Mouse (Mus musculus) splenic B cell, adult 2 months (primary cell): ENCODE measurements around the gene Opa3.
A peak's percentile ranks its signal among the peaks of the same experiment; 100 is the strongest.

Experiments
- DNase-seq: peaks from one replicate; pipeline ENCODE4 v3.0.0-alpha.2; 2011; ENCODE audit warnings: low read depth, low spot score
- H3K27me3 ChIP-seq: 2 replicates; pipeline ENCODE4 v1.6.1; 2012; ENCODE audit warnings: mild to moderate bottlenecking, low read length, moderate library complexity, mixed read lengths; ENCODE audit not compliant: control insufficient read depth, poor library complexity, insufficient read depth, severe bottlenecking
- H3K36me3 ChIP-seq: 2 replicates; pipeline ENCODE4 v1.6.1; 2012; ENCODE audit warnings: mild to moderate bottlenecking, low read length, moderate library complexity, mixed read lengths; ENCODE audit not compliant: control insufficient read depth, poor library complexity, insufficient read depth, severe bottlenecking

Gene Opa3

DNA sequence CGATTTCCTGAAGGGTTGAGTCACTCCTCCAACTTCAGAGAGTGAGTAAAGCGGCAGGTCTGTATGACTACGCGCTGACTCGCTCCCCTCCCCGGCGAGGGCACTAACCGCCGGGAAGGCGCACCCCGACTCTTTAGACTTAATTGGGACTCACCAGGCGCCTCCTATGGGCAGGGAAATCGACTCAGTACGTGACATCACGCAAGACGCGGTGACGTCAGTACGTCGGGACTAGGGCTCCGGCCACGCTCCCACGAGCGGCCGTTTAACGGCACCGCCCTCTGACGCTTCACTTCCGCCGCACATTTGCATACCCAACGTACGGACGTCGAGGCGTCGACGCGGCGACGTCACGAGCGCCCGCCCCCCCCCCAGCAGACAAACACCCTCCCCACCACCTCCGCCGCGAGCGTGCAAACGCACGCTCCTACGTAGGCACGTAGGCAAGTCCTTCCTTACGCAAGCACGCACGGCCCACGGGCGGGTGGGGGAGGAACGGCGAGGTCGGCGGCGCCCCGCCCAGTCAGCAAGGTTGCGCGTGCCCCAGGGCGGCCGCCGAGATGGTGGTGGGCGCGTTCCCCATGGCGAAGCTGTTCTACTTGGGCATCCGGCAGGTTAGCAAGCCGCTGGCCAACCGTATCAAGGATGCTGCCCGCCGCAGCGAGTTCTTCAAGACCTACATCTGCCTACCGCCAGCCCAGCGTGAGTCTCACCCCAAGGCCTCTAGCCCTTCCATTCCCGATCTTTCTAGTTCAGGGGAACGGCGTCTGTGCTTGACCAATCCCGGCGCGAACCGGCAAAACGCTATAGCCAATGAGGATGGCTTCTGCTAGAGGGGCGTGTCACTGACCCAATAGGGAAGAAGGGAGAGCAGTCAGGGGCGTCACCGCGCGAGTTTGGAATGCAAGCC lies at the start of gene Opa3:
Gene Opa3, plus strand, starts transcription at position 452 of the 910 bp plus-strand sequence.
- Histone ChIP-seq H3K27me3 (no peaks in the 10 kb centered on the region), H3K36me3 (no peaks in the 10 kb centered on the region; the same call in 1 of the 2 replicates)
- peak; percentile 100 for DNase-seq

DNA sequence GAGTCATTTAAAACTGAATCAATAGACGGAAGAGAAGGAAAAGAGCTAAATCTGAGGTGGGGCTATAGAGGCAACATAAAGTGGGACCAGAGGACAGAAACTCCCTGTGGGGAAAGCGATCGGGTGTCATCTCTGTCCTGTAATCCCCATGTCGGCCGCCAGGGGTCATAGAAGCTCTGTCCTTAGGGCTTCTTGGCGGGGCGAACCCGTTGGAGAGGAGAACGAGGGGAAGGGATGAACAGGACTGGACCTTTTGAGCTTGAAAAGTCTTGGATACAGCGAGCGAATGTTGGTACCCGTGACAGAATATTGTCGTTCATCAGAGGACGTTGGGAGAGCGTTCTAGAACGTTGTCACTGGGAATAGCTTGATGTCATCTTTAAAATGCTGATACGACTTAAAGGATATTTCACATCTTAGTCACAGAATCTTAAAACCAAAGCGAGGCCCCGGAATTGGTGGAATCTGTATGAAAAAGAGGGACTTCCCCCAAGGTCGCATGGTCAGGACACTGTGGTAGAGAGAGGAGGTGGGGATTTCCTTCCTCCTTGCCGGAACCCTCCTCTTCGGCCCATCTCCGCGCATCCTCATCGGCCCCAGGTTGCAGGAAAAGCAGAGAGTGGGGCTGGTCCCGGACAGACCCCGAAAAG lies 49.6 kb upstream of the Opa3 start:
- H3K36me3 ChIP-seq = no peaks in the 10 kb centered on the region
- H3K27me3 ChIP-seq = no peaks in the 10 kb centered on the region
- peak; percentile 85 for DNase-seq

DNA sequence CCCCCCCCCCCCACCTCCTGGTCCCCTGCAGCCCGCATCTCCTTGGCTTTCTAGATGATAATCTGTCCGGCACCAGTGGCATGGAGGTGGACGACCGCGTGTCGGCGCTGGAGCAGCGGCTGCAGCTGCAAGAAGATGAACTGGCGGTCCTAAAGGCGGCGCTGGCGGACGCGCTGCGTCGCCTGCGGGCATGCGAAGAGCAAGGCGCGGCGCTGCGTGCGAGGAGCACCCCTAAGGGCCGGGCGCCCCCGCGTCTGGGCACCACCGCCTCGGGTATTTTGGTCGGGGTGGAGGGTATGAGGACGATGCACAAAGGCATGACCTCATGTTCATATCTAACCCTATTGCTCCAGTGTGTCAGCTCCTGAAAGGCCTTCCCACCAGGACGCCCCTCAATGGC lies 49.0 kb upstream of the Opa3 start:
- DNase-seq = peak; percentile 85
- H3K36me3 ChIP-seq = no peaks in the 10 kb centered on the region
- no peaks in the 10 kb centered on the region for H3K27me3 ChIP-seq

DNA sequence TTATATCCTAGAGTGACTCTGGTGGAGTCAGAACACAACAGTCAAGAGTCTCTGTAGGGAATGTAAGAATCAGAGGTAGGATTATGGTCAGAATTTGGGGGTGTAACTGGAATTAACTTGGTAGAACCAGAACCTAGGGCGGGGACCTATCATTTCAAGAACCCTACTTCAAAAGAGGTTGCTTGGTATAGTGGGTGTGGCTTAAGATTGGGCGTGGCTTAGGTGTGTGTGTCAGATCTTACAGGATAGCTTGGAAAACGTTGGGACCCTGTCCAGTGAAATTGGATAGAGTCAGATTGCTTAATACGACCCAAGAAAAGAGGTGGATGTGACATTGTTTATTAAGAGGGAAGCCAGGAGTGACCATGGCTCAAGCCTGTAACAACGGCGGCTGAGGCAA lies 48.2 kb upstream of the Opa3 start:
- H3K36me3 ChIP-seq = no peaks in the 10 kb centered on the region
- DNase-seq = peak; percentile 36
- no peaks in the 10 kb centered on the region for H3K27me3 ChIP-seq

DNA sequence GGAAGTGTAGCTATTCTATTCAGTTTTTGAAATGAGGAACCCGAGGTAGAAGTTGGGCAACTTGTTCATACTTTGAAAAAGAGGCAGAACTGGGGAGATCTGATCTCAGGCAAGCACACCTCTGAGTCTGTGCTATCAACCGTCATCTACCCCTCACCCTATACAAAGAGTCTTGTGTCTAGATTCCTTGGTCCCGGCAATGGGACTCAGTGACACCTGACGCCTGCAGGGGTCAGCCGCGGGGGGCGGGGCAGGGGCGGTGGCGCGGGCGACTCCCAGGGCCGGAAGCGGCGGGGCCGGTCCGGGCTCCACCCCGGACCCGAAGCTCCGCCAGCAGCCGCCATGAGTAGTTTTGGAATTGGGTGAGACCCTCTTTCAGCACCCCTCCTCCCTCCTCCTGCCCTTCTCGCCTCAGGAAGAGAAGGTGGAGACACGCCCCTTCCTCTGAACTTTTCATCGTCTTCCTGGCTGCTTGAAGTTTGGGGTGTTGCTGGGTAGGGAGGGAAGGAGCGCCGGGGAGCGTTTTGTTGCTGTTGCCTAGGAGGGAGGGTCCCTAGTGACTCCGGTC lies 47.2 kb upstream of the Opa3 start:
- no peaks in the 10 kb centered on the region for H3K27me3 ChIP-seq
- DNase-seq = peak; percentile 54
- H3K36me3 ChIP-seq = no peaks in the 10 kb centered on the region

DNA sequence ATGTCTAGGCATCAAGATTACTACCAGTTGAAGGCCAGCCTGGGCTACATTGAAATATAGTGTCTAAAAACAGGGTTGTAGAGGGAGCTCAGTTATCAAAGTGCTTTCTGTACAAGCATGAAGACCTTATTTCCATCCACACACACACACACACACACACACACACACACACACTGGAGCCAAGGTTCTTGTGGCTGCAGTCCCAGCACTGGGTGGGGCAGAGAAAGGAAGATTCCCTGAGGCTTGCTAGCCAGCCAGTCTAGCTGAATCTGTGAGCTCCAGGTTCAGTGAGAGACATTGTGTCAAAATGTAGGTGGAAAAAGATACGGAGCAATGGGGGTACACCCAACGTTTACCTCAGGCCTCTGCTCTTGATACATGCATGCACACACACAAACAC lies 43.9 kb upstream of the Opa3 start:
- DNase-seq = no peak
- Histone ChIP-seq H3K36me3 (no peaks in the 10 kb centered on the region), H3K27me3 (no peaks in the 10 kb centered on the region)

DNA sequence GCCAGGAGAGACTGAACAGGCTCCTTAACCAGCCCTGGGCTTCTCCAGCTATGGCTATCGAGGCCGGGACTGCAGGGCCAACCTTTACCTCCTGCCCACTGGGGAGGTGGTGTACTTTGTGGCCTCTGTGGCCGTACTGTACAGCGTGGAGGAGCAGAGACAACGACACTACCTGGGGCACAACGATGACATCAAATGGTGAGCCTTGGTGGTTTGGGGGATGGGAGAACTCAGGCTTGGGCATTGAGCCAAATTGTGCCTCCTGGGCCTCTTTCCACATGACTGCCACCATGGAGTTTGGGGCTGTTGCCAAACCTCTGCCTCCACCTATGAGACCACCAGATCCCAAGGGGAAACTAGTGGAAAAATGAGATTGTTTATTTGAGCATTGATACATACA lies 43.4 kb upstream of the Opa3 start:
- DNase-seq = no peak
- Histone ChIP-seq H3K27me3 (no peaks in the 10 kb centered on the region), H3K36me3 (no peaks in the 10 kb centered on the region)

DNA sequence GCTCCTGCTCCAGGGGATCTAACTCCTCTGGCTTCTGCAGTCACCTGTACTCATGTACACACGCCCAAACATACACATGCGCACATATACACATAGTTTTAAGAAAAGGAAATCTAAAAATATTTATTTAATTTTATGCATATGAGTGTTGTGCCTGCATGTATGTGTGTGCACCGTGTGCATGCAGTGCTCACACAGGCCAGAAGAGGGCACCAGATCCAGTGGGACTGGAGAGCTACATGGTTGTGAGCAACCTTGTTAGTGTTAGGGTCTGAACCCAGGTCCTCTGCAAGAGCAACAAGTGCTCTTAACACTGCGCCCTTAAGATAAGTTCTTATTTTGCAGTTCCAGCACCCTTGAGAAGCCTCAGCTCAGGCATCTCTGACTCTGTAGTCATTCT lies 33.5 kb upstream of the Opa3 start:
- Histone ChIP-seq H3K27me3 (no peaks in the 10 kb centered on the region), H3K36me3 (no peaks in the 10 kb centered on the region; the same call in 1 of the 2 replicates)
- DNase-seq = peak; percentile 36

DNA sequence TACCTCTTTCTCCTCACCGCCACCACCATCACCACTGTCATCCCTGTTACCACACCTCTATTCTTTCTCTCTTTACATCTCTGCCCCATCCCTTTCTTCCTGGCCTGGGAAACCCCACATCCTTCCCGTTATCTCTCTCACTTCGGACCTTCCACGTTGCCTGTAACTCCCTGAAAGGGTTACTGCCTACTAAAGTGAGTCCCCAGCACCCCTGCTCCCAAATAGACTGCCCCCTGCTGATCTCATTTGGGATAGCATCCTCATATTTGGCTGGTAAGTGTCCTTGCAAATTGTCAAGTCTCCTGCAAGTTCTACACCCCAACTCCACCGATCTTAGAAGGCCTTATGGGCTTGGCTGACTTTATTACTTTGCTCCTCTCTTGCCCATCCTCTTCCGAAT lies 31.5 kb upstream of the Opa3 start:
- no peaks in the 10 kb centered on the region for H3K27me3 ChIP-seq
- no peaks in the 10 kb centered on the region; the same call in 1 of the 2 replicates for H3K36me3 ChIP-seq
- peak; percentile 73 for DNase-seq

DNA sequence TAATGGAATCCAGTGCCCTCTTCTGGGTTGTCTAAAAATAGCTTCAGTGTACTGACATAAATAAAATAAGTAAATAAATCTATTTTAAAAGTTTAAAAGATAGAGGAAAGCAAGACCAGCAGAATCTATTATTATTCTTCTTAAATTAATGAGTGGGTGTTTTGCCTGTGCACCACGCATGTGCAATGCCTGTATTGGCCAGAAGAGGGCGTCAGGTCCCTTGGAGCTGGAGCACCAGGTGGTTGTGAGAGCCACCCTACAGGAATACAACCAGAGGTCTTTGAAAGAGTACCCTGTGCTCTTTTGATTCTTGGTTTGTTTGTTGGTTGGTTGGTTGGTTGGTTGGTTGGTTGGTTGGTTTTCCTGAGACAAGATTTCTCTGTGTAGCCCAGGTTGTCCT lies 30.1 kb upstream of the Opa3 start:
- H3K36me3 ChIP-seq = no peaks in the 10 kb centered on the region; the same call in 1 of the 2 replicates
- no peaks in the 10 kb centered on the region for H3K27me3 ChIP-seq
- peak; percentile 74 for DNase-seq

DNA sequence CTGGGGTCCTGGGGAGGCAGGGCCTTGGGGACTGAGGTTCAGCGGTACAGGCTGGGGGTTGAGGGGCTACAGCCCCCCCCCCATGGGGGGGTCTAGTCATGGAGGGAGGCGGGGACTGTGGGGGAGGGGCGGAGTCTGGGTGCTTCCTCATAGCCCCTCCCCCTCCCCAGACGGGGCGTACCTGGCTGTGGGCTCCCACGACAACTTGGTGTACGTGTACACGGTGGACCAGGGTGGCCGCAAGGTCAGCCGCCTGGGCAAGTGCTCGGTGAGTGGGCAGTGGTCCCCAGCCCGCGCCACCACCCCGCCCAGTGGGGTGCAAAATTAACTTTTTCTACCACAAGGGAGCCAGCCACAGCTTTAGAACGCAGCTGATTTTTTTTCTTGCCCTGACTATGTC lies 26.5 kb upstream of the Opa3 start:
- H3K36me3 ChIP-seq = 0 out of 2 replicates have a peak, but pooled peaks cover 1% of the 10 kb centered on the region
- DNase-seq = no peak
- H3K27me3 ChIP-seq = no peaks in the 10 kb centered on the region

DNA sequence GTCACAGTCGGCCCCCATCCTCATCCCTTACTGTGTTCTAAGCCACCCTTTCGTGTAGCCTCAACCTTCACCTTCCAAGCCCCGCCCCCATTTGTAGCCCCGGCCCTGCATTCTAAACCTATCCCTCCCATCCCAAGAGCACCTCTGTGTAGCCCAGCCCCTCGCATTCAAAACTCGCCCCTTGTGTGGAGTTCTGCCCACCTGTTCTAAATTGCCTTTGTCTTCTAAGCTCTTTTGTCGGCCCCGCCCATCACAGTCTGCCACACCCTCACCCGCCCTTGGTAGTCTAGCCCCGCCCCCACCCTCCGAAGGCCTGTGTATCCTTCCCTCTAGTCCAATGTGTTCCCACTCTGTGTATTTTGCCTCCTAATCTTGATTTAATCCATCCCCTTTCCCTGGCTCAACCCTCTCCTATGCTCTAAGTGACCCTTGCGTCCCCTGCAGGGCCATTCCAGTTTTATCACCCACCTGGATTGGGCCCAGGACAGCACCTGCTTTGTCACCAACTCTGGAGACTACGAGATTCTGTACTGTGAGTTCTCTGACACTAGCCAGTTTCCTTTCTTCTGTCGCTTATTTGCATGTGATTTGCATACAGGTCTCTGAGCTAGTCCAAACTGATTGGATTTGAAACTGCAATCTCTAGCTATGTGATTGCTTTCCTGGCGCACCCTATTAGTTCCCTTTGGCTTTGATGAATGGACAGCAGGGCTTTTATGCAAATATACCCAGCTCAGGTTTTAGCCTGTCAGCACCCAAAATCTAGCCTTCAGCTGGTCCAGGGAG lies 25.9 kb upstream of the Opa3 start:
- H3K27me3 ChIP-seq = no peaks in the 10 kb centered on the region
- 0 out of 2 replicates have a peak, but pooled peaks cover 1% of the 10 kb centered on the region for H3K36me3 ChIP-seq

DNA sequence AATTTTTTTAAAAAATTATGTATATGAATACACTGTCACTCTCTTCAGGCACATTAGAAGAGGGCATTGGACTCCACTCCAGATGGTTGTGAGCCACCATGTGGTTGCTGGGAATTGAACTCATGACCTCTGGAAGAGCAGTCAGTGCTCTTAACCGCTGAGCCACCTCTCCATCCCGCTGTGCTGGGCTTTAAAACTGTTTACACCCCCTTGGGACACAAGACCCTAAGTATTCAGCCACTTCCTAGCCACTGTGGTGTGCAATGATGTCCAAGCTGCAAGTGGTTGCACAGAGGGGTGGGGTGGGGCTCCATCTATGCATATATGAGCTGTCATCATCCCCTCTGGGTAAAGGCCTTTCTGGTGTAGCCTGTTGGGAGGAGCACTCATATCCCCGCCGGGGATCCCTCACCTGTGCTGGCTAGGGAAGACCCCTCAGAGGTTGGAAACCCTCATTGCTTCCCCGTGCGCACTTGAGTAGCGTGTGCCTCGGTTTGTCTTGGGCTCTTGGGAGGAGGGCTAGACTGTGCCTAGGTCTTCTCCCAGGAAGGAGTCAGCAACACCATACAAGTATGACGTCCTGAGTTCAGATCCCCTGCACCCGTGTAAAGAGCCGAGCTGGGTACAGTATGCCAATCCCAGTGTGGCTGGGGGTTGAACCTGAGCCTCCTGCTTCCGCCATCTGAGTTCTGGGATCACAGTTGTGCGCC lies 19.8 kb upstream of the Opa3 start:
- DNase-seq = no peak
- H3K36me3 ChIP-seq = 0 out of 2 replicates have a peak, but pooled peaks cover 1% of the 10 kb centered on the region
- no peaks in the 10 kb centered on the region; the same call in 1 of the 2 replicates for H3K27me3 ChIP-seq

More for the DNA sequence above, 25.9 kb upstream of the Opa3 start:
- peak; percentile 32 for DNase-seq
